Mouse (Mus musculus): ENCODE data around the gene Cmss1.

GRCm38 (mm10) chr16:57434640-57435039, 172.0 kb downstream of the Cmss1 start:
- TF ChIP-seq CTCF (IDR thresholded peaks at IDR 0.05; ENCODE audit: extremely low read depth, insufficient read depth, insufficient read length, insufficient replicate concordance): no peak
- no peak for TF ChIP-seq POLR2A (IDR thresholded peaks at IDR 0.05; ENCODE audit: low read depth, low read length)
